In genomic region chr9:72287696-72288095, GRCm38 (mm10) we compare ENCODE assay signal across 25 mouse cellular contexts. TPM values are rescaled to one million over a fixed set of nuclear protein-coding genes. Genes with fewer than 3 reads are reported as not detected.
DNase-seq lines count a peak whose midpoint lies in the region; ATAC-seq and TF ChIP-seq lines count a peak whose summit lies in the region.
"Had no signal": no experiment of that assay in that cellular context is flagged by ENCODE, and none has a peak within 500 bp of the region (broad histone marks: within the 10 kb centered on the region; RNA-seq: fewer than 3 reads in every experiment).

No protein-coding gene starts in this region.

- no peak overlapping the region for H3K9ac ChIP-seq in intestine, postnatal 0 days (ENCODE audit: low read depth, low read length)
- no peak overlapping the region for H3K9ac ChIP-seq in intestine, embryonic 16.5 days (ENCODE audit: low read depth, low read length)
- no peak overlapping the region for H3K9ac ChIP-seq in liver, embryonic 11.5 days (ENCODE audit: low read depth, low read length)
- H3K9ac ChIP-seq: forebrain, postnatal 0 days; heart, embryonic 12.5 days; heart, embryonic 15.5 days; hindbrain, embryonic 15.5 days had no signal

- no peaks in the 10 kb centered on the region for H3K4me1 ChIP-seq in intestine, postnatal 0 days (replicated peaks; ENCODE audit: control insufficient read depth, insufficient read depth, low read length)
- no peaks in the 10 kb centered on the region for H3K4me1 ChIP-seq in intestine, embryonic 16.5 days (ENCODE audit: control insufficient read depth, insufficient read depth, low read length)
- H3K4me1 ChIP-seq in liver, embryonic 11.5 days (replicated peaks; ENCODE audit: control insufficient read depth, insufficient read depth, low read length), result peaks cover 3% of the 10 kb centered on the region
- H3K4me1 ChIP-seq: hindbrain, embryonic 15.5 days had no signal

- no peaks in the 10 kb centered on the region for H3K9me3 ChIP-seq in intestine, postnatal 0 days (ENCODE audit: control insufficient read depth)
- H3K9me3 ChIP-seq in intestine, embryonic 16.5 days (ENCODE audit: control insufficient read depth, low read length), result no peaks in the 10 kb centered on the region
- no peaks in the 10 kb centered on the region for H3K9me3 ChIP-seq in liver, embryonic 11.5 days (ENCODE audit: control insufficient read depth, low read length)
- H3K9me3 ChIP-seq: heart, embryonic 12.5 days; heart, embryonic 15.5 days had no signal

- H3K36me3 ChIP-seq in intestine, postnatal 0 days (ENCODE audit: control insufficient read depth, insufficient read depth), result peaks cover 8% of the 10 kb centered on the region; the same call in 1 of the 2 replicates
- no peaks in the 10 kb centered on the region for H3K36me3 ChIP-seq in intestine, embryonic 16.5 days (ENCODE audit: control insufficient read depth, insufficient read depth, low read length)
- H3K36me3 ChIP-seq in liver, embryonic 11.5 days (ENCODE audit: control insufficient read depth, insufficient read depth, low read length), result no peaks in the 10 kb centered on the region
- H3K36me3 ChIP-seq: hindbrain, embryonic 15.5 days had no signal

- H3K27ac ChIP-seq in intestine, postnatal 0 days (ENCODE audit: low read depth, low read length), result peak overlapping the region; percentile 29
- no peak overlapping the region for H3K27ac ChIP-seq in intestine, embryonic 16.5 days (ENCODE audit: low read length)
- no peak overlapping the region for H3K27ac ChIP-seq in liver, embryonic 11.5 days (ENCODE audit: low read depth, low read length)
- H3K27ac ChIP-seq: gastrocnemius, adult 2 months; hindbrain, embryonic 15.5 days had no signal

- TF ChIP-seq CTCF in intestine, postnatal 0 days (IDR thresholded peaks at IDR 0.05; ENCODE audit: low read depth), result no peak

- H3K4me2 ChIP-seq in intestine, postnatal 0 days (replicated peaks; ENCODE audit: low read depth), result no peak overlapping the region
- no peak overlapping the region for H3K4me2 ChIP-seq in intestine, embryonic 16.5 days (ENCODE audit: low read depth, low read length)
- H3K4me2 ChIP-seq in liver, embryonic 11.5 days, result no peak overlapping the region
- H3K4me2 ChIP-seq: heart, embryonic 12.5 days; heart, embryonic 15.5 days; hindbrain, embryonic 15.5 days had no signal

- no peak overlapping the region for H3K4me3 ChIP-seq in intestine, postnatal 0 days (ENCODE audit: low read depth, low read length)
- no peak overlapping the region for H3K4me3 ChIP-seq in intestine, embryonic 16.5 days (ENCODE audit: low read length)
- no peak overlapping the region for H3K4me3 ChIP-seq in liver, embryonic 11.5 days (ENCODE audit: low read depth, low read length)
- H3K4me3 ChIP-seq: gastrocnemius, adult 2 months; heart, embryonic 12.5 days; heart, embryonic 15.5 days; hindbrain, embryonic 15.5 days had no signal

- peak; percentile 17 for DNase-seq in thymus, postnatal 0 days (ENCODE audit: low spot score)
- no peak for DNase-seq in thymus, postnatal 25 days
- peak; percentile 33 for DNase-seq in CD4-positive helper T cell, adult 2 months (ENCODE audit: low read depth, low spot score)
- DNase-seq in naive thymus-derived CD4-positive, alpha-beta T cell, adult 2 months (ENCODE audit: low read depth), result peak; percentile 35
- DNase-seq in liver, embryonic 11.5 days (ENCODE audit: low spot score), result no peak
- no peak for DNase-seq in urinary bladder, adult 18-20 months (ENCODE audit: low spot score in 2 of 2)
- DNase-seq: adrenal gland, postnatal 10 days; adrenal gland, postnatal 36 days; B cell, adult 2 months; cerebellum, adult 18-20 months; cerebellum, adult 9-10 months; cerebellum, postnatal 14 days; forebrain, postnatal 0 days; gastrocnemius, adult 2 months; gastrocnemius, postnatal 14 days; heart, adult 11 months; heart, postnatal 4 days had no signal

- ATAC-seq in intestine, postnatal 0 days, result no peak
- ATAC-seq in intestine, embryonic 16.5 days, result no peak
- no peak for ATAC-seq in liver, embryonic 11.5 days (replicated peaks; ENCODE audit: low FRiP score)
- ATAC-seq: CD4-positive, CD25-positive, alpha-beta regulatory T cell, adult 4 months; forebrain, embryonic 14.5 days; forebrain, postnatal 0 days; Patski had no signal

- no peaks in the 10 kb centered on the region for H3K27me3 ChIP-seq in intestine, postnatal 0 days (replicated peaks; ENCODE audit: control insufficient read depth, insufficient read depth, low read length)
- no peaks in the 10 kb centered on the region for H3K27me3 ChIP-seq in intestine, embryonic 16.5 days (replicated peaks; ENCODE audit: control insufficient read depth, insufficient read depth, low read length)
- H3K27me3 ChIP-seq in liver, embryonic 11.5 days (replicated peaks; ENCODE audit: control insufficient read depth, insufficient read depth, low read length), result no peaks in the 10 kb centered on the region
- H3K27me3 ChIP-seq: heart, embryonic 12.5 days; heart, embryonic 15.5 days; hindbrain, embryonic 15.5 days; Patski had no signal

- 65% methylated on average over 2 of the region's 2 CpGs for WGBS in intestine, postnatal 0 days
- 85% methylated on average over 2 of the region's 2 CpGs for WGBS in intestine, embryonic 16.5 days
- WGBS in liver, embryonic 11.5 days, result 47% methylated on average over 2 of the region's 2 CpGs

RNA-seq across cellular contexts. Expression of gene Zfp280d, which starts 13.0 kb away (rescaled TPM):
- 11.5 and 14.3 TPM in 2 replicates for polyA plus RNA-seq in intestine, postnatal 0 days (2015; fragmentation: Nextera tagmentation; extraction: Ambion mirVana)
- 17.9 and 20.7 TPM in 2 replicates for polyA plus RNA-seq in intestine, embryonic 16.5 days (2015; fragmentation: Nextera tagmentation; extraction: Ambion mirVana)
- 56.6 and 73.3 TPM in 2 replicates for polyA plus RNA-seq in thymus, postnatal 0 days (2015; fragmentation: Nextera tagmentation; extraction: Ambion mirVana)
- 33.5 and 36.0 TPM in 2 replicates for polyA plus RNA-seq in liver, embryonic 11.5 days (2014; fragmentation: Nextera tagmentation; extraction: Ambion mirVana)

Comparison
In these comparisons a context has a peak if more than half of its experiments do, and no peak if none do; other contexts are left out.
1. DNase-seq: peak in thymus, postnatal 0 days (single experiment), CD4-positive helper T cell, adult 2 months (single experiment) and naive thymus-derived CD4-positive, alpha-beta T cell, adult 2 months (single experiment); none in thymus, postnatal 25 days (single experiment), liver, embryonic 11.5 days (single experiment) and urinary bladder, adult 18-20 months (0 of 2).